Mouse (Mus musculus): ENCODE results near the gene Flad1.
"Not testable (repeated sequence)": the region's sequence is repeated elsewhere in the genome, so short reads cannot be mapped to it uniquely, and the experiment has no call there.

Gene Flad1

GRCm38 (mm10) chr3:89411490-89412393 is at the start of gene Flad1:
TSS of gene Flad1 (minus strand) at chr3:89411870.
- DNase-seq (ENCODE audit: low spot score): peak; percentile 92

GRCm38 (mm10) chr3:89458965-89459807 is 47.5 kb upstream of the Flad1 start:
- peak; percentile 89 for DNase-seq (ENCODE audit: low spot score)

- DNase-seq (ENCODE audit: low spot score): no peak
Observed at GRCm38 (mm10) chr3:89458372-89458964, 46.8 kb upstream of the Flad1 start.

GRCm38 (mm10) chr3:89456726-89457665 is 45.3 kb upstream of the Flad1 start:
- peak; percentile 69 for DNase-seq (ENCODE audit: low spot score)

GRCm38 (mm10) chr3:89455786-89456285 is 44.2 kb upstream of the Flad1 start:
- DNase-seq (ENCODE audit: low spot score): no peak

- DNase-seq (ENCODE audit: low spot score): no peak
Observed at GRCm38 (mm10) chr3:89454401-89455177, 42.9 kb upstream of the Flad1 start, which contains the start of gene Pmvk. TSS of gene Pmvk (plus strand) at chr3:89454541.

GRCm38 (mm10) chr3:89451916-89452315 is 40.2 kb upstream of the Flad1 start:
- DNase-seq (ENCODE audit: low spot score): no peak

- DNase-seq (ENCODE audit: low spot score): peak; percentile 75
Observed at GRCm38 (mm10) chr3:89449541-89449940, 37.9 kb upstream of the Flad1 start.

- peak; percentile 73 for DNase-seq (ENCODE audit: low spot score)
Observed at GRCm38 (mm10) chr3:89448720-89449537, 37.3 kb upstream of the Flad1 start.

GRCm38 (mm10) chr3:89440691-89441090 is 29.0 kb upstream of the Flad1 start:
- DNase-seq (ENCODE audit: low spot score): no peak

GRCm38 (mm10) chr3:89437269-89437668 is 25.6 kb upstream of the Flad1 start:
- DNase-seq (ENCODE audit: low spot score): no peak

- peak; percentile 56 for DNase-seq (ENCODE audit: low spot score)
Observed at GRCm38 (mm10) chr3:89436176-89437113, 24.8 kb upstream of the Flad1 start, which contains the start of gene Pbxip1. TSS of gene Pbxip1 (plus strand) at chr3:89436706.

- no peak for DNase-seq (ENCODE audit: low spot score)
Observed at GRCm38 (mm10) chr3:89435041-89435440, 23.4 kb upstream of the Flad1 start.

GRCm38 (mm10) chr3:89434532-89434931 is 22.9 kb upstream of the Flad1 start:
- no peak for DNase-seq (ENCODE audit: low spot score)

- no peak for DNase-seq (ENCODE audit: low spot score)
Observed at GRCm38 (mm10) chr3:89432606-89433005, 20.9 kb upstream of the Flad1 start.

- peak; percentile 97 for DNase-seq (ENCODE audit: low spot score)
Observed at GRCm38 (mm10) chr3:89430171-89431159, 18.8 kb upstream of the Flad1 start, which contains the start of gene Pygo2. TSS of gene Pygo2 (plus strand) at chr3:89430214.

GRCm38 (mm10) chr3:89429021-89429420 is 17.4 kb upstream of the Flad1 start:
- DNase-seq (ENCODE audit: low spot score): not testable (repeated sequence)
